Mouse (Mus musculus) thymus, adult 2 months (tissue): ENCODE data around the gene Cdh18. TPM values are rescaled to one million over a fixed set of nuclear protein-coding genes. Genes with fewer than 3 reads are reported as not detected.

ENCODE experiments used
- DNase-seq: peaks from one replicate; pipeline ENCODE4 v3.0.0; 2021
- H3K27ac ChIP-seq: fragments of 200-500 bp; 2 replicates; pipeline ENCODE4 v1.5.1; 2012; ENCODE audit warnings: low read length, control low read depth; ENCODE audit not compliant: control insufficient read depth, insufficient read depth
- H3K27me3 ChIP-seq: fragments of 200-500 bp; 2 replicates; pipeline ENCODE4 v1.6.1; 2012; ENCODE audit warnings: mild to moderate bottlenecking, low read length, moderate library complexity, mixed read lengths; ENCODE audit not compliant: control insufficient read depth, insufficient read depth
- H3K36me3 ChIP-seq: fragments of 200-500 bp; 2 replicates; pipeline ENCODE4 v1.6.1; 2012; ENCODE audit warnings: mild to moderate bottlenecking, low read length, moderate library complexity; ENCODE audit not compliant: control insufficient read depth, insufficient read depth
- H3K4me1 ChIP-seq: fragments of 200-500 bp; replicated peaks from 2 replicates; pipeline ENCODE4 v1.6.1; 2012; ENCODE audit warnings: low read length; ENCODE audit not compliant: control insufficient read depth, insufficient read depth
- H3K4me3 ChIP-seq: fragments of 200-500 bp; 2 replicates; pipeline ENCODE4 v1.5.1; 2012; ENCODE audit warnings: mild to moderate bottlenecking, low read length, control low read depth, moderate library complexity; ENCODE audit not compliant: control insufficient read depth, insufficient read depth
- CTCF ChIP-seq: fragments of 200-500 bp; IDR thresholded peaks from 2 replicates; pipeline ENCODE4 v1.5.1; 2012; ENCODE audit warnings: mild to moderate bottlenecking, control low read depth, low read length, moderate library complexity, borderline replicate concordance; ENCODE audit not compliant: control insufficient read depth, poor library complexity, insufficient read depth; ENCODE audit errors: extremely low read depth
- POLR2A ChIP-seq: fragments of 200-500 bp; IDR thresholded peaks from 2 replicates; pipeline ENCODE4 v1.6.1; 2012; ENCODE audit warnings: mild to moderate bottlenecking, low read length, control low read depth, moderate library complexity; ENCODE audit not compliant: control insufficient read depth, poor library complexity, insufficient read depth; ENCODE audit errors: extremely low read depth
- WGBS: fragments of 180-500 bp; shearing (Covaris S2); methylation state at CpG from one replicate; pipeline ENCODE4 v1.1.7; 2018; 5-methylcytosine and 5-hydroxymethylcytosine counted together
- polyA plus RNA-seq: library from polyadenylated mRNA; depleted of rRNA; stranded (reverse); fragments of >200 nt; gene quantifications from 2 replicates; pipeline ENCODE4 v1.2.3, GENCODE M21; 2012; rRNA removed

Gene Cdh18
- polyA plus RNA-seq: not detected in 2 replicates

DNA sequence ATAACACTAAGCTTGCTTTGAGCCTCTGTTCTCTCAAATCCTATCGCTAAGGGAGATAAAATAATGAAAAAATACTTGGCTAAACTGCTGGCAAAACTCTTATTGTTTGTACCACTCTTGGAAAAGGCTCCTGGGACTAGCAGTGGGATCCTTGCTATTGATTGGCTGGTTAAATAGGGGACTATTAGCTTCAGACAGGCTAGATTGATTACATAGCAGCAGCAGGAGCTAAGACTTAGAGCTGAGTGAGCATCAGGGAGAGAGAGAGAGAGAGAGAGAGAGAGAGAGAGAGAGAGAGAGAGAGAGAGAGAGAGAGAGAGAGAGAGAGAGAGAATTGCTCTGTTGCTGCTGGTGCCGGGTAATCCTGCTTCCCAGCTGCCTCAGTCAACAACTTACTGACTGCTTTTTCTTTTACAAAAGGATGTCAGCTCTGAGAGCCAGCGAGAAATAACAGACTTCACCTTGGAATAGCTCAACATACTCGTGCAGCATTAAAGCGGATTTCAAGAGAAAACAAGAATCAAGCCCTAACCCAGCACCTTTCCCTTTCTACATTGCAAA lies at the start of gene Cdh18:
TSS of gene Cdh18 (plus strand) at position 312 of the 561 bp plus-strand sequence.
- no peaks in the 10 kb centered on the region for H3K36me3 ChIP-seq
- 64% methylated on average over 5 of the region's 5 CpGs for WGBS
- H3K27me3 ChIP-seq: no peaks in the 10 kb centered on the region
- no peak for DNase-seq
- no peak within 1 kb of the TSS for H3K4me3 ChIP-seq
- H3K27ac ChIP-seq: no peak within 1 kb of the TSS
- no peak for TF ChIP-seq POLR2A
- TF ChIP-seq CTCF: no peak
- H3K4me1 ChIP-seq: no peaks in the 10 kb centered on the region

DNA sequence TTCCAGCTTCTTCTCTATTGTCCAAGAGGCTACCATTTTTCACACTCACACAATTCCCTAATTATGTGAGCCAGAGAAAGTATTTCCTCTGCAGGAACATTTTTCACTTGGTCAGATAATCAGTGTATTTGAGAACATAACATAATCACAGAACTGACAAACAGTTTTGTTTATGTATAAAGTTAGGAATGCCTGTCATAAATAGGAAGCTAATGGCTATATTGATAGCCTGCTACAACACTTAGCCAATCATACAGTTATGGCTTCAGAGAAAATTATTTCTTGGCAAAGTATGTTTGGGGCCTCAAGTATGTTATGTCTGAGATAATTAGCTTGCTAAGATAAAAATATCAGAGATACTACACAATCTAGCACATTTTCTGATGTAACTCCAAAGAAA lies 37.6 kb upstream of the Cdh18 start:
- no peaks in the 10 kb centered on the region for H3K27me3 ChIP-seq
- no peak for DNase-seq
- no peak for TF ChIP-seq POLR2A
- no peak for TF ChIP-seq CTCF
- H3K27ac ChIP-seq: no peak overlapping the region
- no peaks in the 10 kb centered on the region for H3K36me3 ChIP-seq
- no peak overlapping the region for H3K4me3 ChIP-seq
- H3K4me1 ChIP-seq: no peaks in the 10 kb centered on the region

- TF ChIP-seq POLR2A (no peak), CTCF (no peak)
- H3K36me3 ChIP-seq: no peaks in the 10 kb centered on the region
- no peak for DNase-seq
- no peak overlapping the region for H3K27ac ChIP-seq
- 62% methylated on average over 2 of the region's 2 CpGs for WGBS
- H3K4me1 ChIP-seq: no peaks in the 10 kb centered on the region
- H3K27me3 ChIP-seq: no peaks in the 10 kb centered on the region
- H3K4me3 ChIP-seq: no peak overlapping the region
Observed at GRCm38 (mm10) chr15:22535828-22536227, 13.0 kb upstream of the Cdh18 start.

DNA sequence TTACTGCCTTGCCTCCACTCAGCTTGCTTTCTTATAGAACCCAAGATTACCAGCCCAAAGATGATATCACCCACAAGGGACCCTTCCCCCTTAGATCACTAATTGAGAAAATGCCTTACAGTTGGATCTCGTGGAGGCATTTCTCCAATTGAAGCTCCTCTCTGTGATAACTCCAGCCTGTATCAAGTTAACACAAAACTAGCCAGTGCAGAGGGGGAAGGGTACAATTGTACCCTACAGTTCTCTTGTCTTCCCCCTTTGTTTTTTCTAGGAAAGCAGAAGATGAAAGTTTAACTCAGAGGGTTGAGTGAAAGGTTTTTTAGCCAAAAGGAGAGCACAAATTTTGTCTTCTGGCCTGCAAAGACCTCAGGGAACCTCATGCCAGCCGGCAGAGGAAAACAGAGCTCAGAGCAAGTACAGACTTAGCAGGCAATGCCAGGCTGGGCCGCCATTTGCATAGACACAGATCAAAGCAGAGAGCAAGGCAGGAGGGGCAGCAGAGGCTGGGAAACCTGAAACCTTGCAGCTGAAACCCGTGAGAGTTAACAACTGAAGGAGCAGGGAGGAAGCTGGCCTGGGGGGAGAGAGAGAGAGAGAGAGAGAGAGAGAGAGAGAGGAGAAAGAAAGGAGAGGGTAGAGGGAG lies 29.3 kb downstream of the Cdh18 start:
- 15% methylated on average over 4 of the region's 4 CpGs for WGBS
- no peaks in the 10 kb centered on the region for H3K27me3 ChIP-seq
- no peak for DNase-seq
- H3K27ac ChIP-seq: no peak overlapping the region
- H3K4me3 ChIP-seq: no peak overlapping the region
- H3K4me1 ChIP-seq: no peaks in the 10 kb centered on the region
- no peak for TF ChIP-seq POLR2A
- TF ChIP-seq CTCF: no peak
- H3K36me3 ChIP-seq: no peaks in the 10 kb centered on the region

DNA sequence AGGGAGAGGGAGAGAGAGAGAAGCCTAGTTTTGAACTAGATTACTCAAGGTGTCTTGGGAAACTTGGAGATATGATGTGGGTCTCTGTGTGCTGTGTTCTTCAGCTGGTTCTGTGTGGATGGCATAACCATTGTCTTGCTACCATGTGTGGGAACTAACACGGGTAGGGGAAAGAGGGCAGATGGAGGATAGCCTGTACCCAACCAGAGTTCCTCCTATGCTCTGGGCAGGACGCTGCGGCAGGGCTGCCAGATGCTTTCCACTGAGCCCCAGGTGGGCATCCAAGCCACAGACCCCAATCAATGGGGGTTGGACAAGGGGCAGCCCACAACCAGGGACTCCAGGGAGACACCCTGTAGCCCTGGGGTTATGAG lies 29.8 kb downstream of the Cdh18 start:
- 32% methylated on average over 3 of the region's 3 CpGs for WGBS
- DNase-seq: no peak
- H3K27ac ChIP-seq: no peak overlapping the region
- no peaks in the 10 kb centered on the region for H3K4me1 ChIP-seq
- no peaks in the 10 kb centered on the region for H3K27me3 ChIP-seq
- no peak overlapping the region for H3K4me3 ChIP-seq
- H3K36me3 ChIP-seq: no peaks in the 10 kb centered on the region
- TF ChIP-seq POLR2A (no peak), CTCF (no peak)

DNA sequence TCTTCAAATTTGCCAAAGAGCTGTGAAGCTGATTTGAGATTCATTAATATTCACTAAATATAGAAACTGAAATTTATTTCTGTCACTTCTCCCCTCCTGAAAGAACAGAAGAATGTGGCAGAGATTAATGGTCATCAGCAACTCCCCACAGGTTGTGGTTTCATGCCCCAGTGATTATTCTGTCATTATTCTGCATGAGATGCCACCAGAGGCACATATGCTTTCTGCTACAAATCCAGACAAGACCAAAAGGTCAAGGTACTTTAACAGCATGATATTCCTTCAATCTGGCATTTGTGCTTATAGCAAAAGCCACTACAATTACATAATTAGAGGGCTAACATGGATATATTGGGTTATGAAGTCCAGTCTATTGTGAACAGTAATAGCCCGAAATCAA lies 35.8 kb downstream of the Cdh18 start:
- no peaks in the 10 kb centered on the region for H3K27me3 ChIP-seq
- H3K36me3 ChIP-seq: no peaks in the 10 kb centered on the region
- H3K4me1 ChIP-seq: no peaks in the 10 kb centered on the region
- TF ChIP-seq POLR2A: no peak
- no peak for TF ChIP-seq CTCF
- H3K4me3 ChIP-seq: no peak overlapping the region
- WGBS: 86% methylated on average over 1 of the region's 1 CpGs
- H3K27ac ChIP-seq: no peak overlapping the region
- DNase-seq: no peak
